Comparison of ENCODE assay signal across 8 mouse cellular contexts in the genomic region with DNA sequence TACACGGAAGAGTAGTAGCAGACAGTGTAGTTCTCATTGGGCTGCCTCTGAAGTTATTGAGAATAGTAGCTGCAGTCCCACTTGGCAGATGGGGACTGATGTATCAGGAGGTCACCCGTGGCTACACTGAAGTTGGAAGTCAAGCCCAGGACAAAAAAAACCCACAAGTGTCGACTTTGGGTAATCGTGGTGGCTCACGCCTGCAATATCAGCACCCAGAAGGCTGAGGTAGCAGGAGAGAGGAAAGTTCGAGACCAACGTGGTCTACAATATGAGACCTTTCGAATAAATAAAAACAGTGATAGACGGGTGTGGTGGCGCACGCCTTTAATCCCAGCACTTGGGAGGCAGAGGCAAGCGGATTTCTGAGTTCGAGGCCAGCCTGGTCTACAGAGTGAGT. TPM values are rescaled to one million over a fixed set of nuclear protein-coding genes. Genes with fewer than 3 reads are reported as not detected.
DNase-seq lines count a peak whose midpoint lies in the region; ATAC-seq and TF ChIP-seq lines count a peak whose summit lies in the region.

No protein-coding gene starts in this region.

- ATAC-seq in heart, embryonic 15.5 days (replicated peaks; ENCODE audit: insufficient number of reproducible peaks, insufficient read depth, low FRiP score, low read depth), result no peak
- ATAC-seq in forebrain, postnatal 0 days, result no peak

- DNase-seq in heart, postnatal 25 days (ENCODE audit: low spot score), result no peak
- DNase-seq in ES-E14 (ENCODE audit: low read depth, low spot score) (no peak), adipocyte (ENCODE audit: low spot score) (no peak)
- DNase-seq in forebrain, postnatal 0 days, result no peak
- DNase-seq in adrenal gland, adult 2 months, result no peak
- no peak for DNase-seq in urinary bladder, postnatal 25 days (ENCODE audit: low spot score)

- H3K27ac ChIP-seq in heart, embryonic 15.5 days, result no peak overlapping the region; the same call in 1 of the 2 replicates
- H3K27ac ChIP-seq in ES-E14 (ENCODE audit: insufficient read depth, low read depth, low read length, poor library complexity, severe bottlenecking) (no peak overlapping the region), macrophage (peak overlapping the region; percentile 31)
- H3K27ac ChIP-seq in forebrain, postnatal 0 days (ENCODE audit: low read depth, low read length), result peak overlapping the region; percentile 78; the same call in 1 of the 2 replicates

- H3K36me3 ChIP-seq in heart, embryonic 15.5 days, result no peaks in the 10 kb centered on the region
- no peaks in the 10 kb centered on the region for H3K36me3 ChIP-seq in ES-E14 (ENCODE audit: control insufficient read depth, insufficient read depth, low read length, poor library complexity, severe bottlenecking)
- no peaks in the 10 kb centered on the region for H3K36me3 ChIP-seq in forebrain, postnatal 0 days (ENCODE audit: insufficient read depth)
- no peaks in the 10 kb centered on the region for H3K36me3 ChIP-seq in macrophage (ENCODE audit: inconsistent target)

- peaks cover 8% of the 10 kb centered on the region for H3K4me1 ChIP-seq in heart, embryonic 15.5 days (replicated peaks)
- H3K4me1 ChIP-seq in ES-E14 (ENCODE audit: control insufficient read depth in 2 of 2, insufficient read depth in 2 of 2, low read length in 2 of 2, poor library complexity in 1 of 2), result peaks cover 2 to 19% of the 10 kb centered on the region in 2 experiments; a peak in 2 of 4 replicates
- H3K4me1 ChIP-seq in forebrain, postnatal 0 days (ENCODE audit: insufficient read depth), result peaks cover 2% of the 10 kb centered on the region; the same call in 1 of the 2 replicates

- H3K9ac ChIP-seq in heart, embryonic 15.5 days, result peak overlapping the region; percentile 63; the same call in 1 of the 2 replicates
- peak overlapping the region; percentile 81 for H3K9ac ChIP-seq in ES-E14 (ENCODE audit: insufficient read depth, low read depth, low read length, poor library complexity, severe bottlenecking)
- peak overlapping the region; percentile 66; the same call in 1 of the 2 replicates for H3K9ac ChIP-seq in forebrain, postnatal 0 days

- TF ChIP-seq CTCF in forebrain, postnatal 0 days (IDR thresholded peaks at IDR 0.05; ENCODE audit: low read depth), result no peak

- H3K79me2 ChIP-seq in macrophage (ENCODE audit: inconsistent target), result no peaks in the 10 kb centered on the region

- in situ Hi-C loops in ES-E14 (cut with MboI; ENCODE audit: low sequenced_read_pairs in 2 of 2, unreplicated experiment in 2 of 2), result no loop called here

- WGBS in heart, embryonic 15.5 days, result 41% methylated on average over 13 of the region's 13 CpGs
- 48% methylated on average over 13 of the region's 13 CpGs for WGBS in forebrain, postnatal 0 days
- WGBS in macrophage (ENCODE audit: missing documents), result 28% methylated on average over 11 of the region's 13 CpGs

- H3K27me3 ChIP-seq in heart, embryonic 15.5 days, result no peaks in the 10 kb centered on the region
- no peaks in the 10 kb centered on the region for H3K27me3 ChIP-seq in forebrain, postnatal 0 days (ENCODE audit: insufficient read depth, low read length)

- H3K9me3 ChIP-seq in heart, embryonic 15.5 days (replicated peaks), result no peaks in the 10 kb centered on the region
- H3K9me3 ChIP-seq in ES-E14 (ENCODE audit: control insufficient read depth, insufficient read depth, low read depth, low read length), result no peaks in the 10 kb centered on the region
- H3K9me3 ChIP-seq in forebrain, postnatal 0 days (ENCODE audit: low read length), result no peaks in the 10 kb centered on the region

- H3K4me2 ChIP-seq in heart, embryonic 15.5 days, result peak overlapping the region; percentile 71
- peak overlapping the region; percentile 65 for H3K4me2 ChIP-seq in forebrain, postnatal 0 days (ENCODE audit: low read depth)

- intact Hi-C loops in heart, postnatal 25 days (cut with DNase I), result loop anchor here (2.0 kb wide), 1 partner anchor 38 kb away; no protein-coding TSS in a partner anchor

- peak overlapping the region; percentile 65 for H3K4me3 ChIP-seq in heart, embryonic 15.5 days
- H3K4me3 ChIP-seq in ES-E14 (ENCODE audit: insufficient read depth in 1 of 2, low read depth in 1 of 2, low read length in 2 of 2, poor library complexity in 1 of 2, severe bottlenecking in 1 of 2) (peak overlapping the region; percentile 71 to 92), macrophage (ENCODE audit: inconsistent target) (peak overlapping the region; percentile 41)
- peak overlapping the region; percentile 59 for H3K4me3 ChIP-seq in forebrain, postnatal 0 days (ENCODE audit: low read depth, low read length)

TF ChIP-seq in ES-E14, 5 proteins besides CTCF, POLR2A, EP300 and RAD21:
- no peak for TF ChIP-seq ZNF384 (IDR thresholded peaks at IDR 0.05; ENCODE audit: low read depth, low read length)
- no peak for TF ChIP-seq CHD2 (IDR thresholded peaks at IDR 0.05; ENCODE audit: low read depth, low read length)
- TF ChIP-seq ZC3H11A (IDR thresholded peaks at IDR 0.05; ENCODE audit: borderline replicate concordance, low read depth, low read length), result no peak
- TF ChIP-seq HCFC1 (IDR thresholded peaks at IDR 0.05; ENCODE audit: borderline replicate concordance, insufficient read depth, low read length), result no peak
- no peak for TF ChIP-seq MAFK (IDR thresholded peaks at IDR 0.05; ENCODE audit: insufficient read depth, low read depth, low read length)

RNA-seq across cellular contexts. Expression of gene Map1lc3b, which starts 5.4 kb away (rescaled TPM):
- polyA plus RNA-seq in heart, embryonic 15.5 days (2015; fragmentation: Nextera tagmentation; extraction: Ambion mirVana), result 189 and 199 TPM in 2 replicates
- total RNA-seq in heart, postnatal 25 days (2021), result 100 to 1,000 TPM; 231 to 247 TPM
- 83.2 and 92.4 TPM in 2 replicates for total RNA-seq in ES-E14 (2012; rRNA removed)
- 262 and 284 TPM in 2 replicates for total RNA-seq in forebrain, postnatal 0 days (2014; rRNA removed)
- 386 and 390 TPM in 2 replicates for polyA plus RNA-seq in forebrain, postnatal 0 days (2015; fragmentation: Nextera tagmentation; extraction: Ambion mirVana)
- 10 to 100 TPM; 36.1 to 89.7 (median 52.6) TPM for total RNA-seq in macrophage (2018; cell fraction: chromatin; rRNA removed)
- total RNA-seq in macrophage (2018; cell fraction: cytosol; rRNA removed), result 100 to 1,000 TPM in 13 of 26 experiments, 10 to 100 TPM in 13; 74.3 to 164 (median 102) TPM
- 10 to 100 TPM; 40.1 to 92.9 (median 52.1) TPM for total RNA-seq in macrophage (2018; cell fraction: nucleus; rRNA removed)
- polyA plus RNA-seq in macrophage (2018), result 97.3 to 168 TPM (median 103 TPM) in 3 replicates
- total RNA-seq in adrenal gland, adult 2 months (2021), result 100 to 1,000 TPM; 169 to 183 TPM
- 92.0 and 145 TPM in 2 replicates for polyA plus RNA-seq in adrenal gland, adult 2 months (2012; rRNA removed)

RNA-seq across cellular contexts. Expression of gene Fbxo31, which starts 6.1 kb away (rescaled TPM):
- 9.8 and 13.1 TPM in 2 replicates for polyA plus RNA-seq in heart, embryonic 15.5 days (2015; fragmentation: Nextera tagmentation; extraction: Ambion mirVana)
- total RNA-seq in heart, postnatal 25 days (2021), result 100 to 1,000 TPM in 1 of 2 experiments, 10 to 100 TPM in 1; 93.0 to 105 TPM
- 15.5 and 16.9 TPM in 2 replicates for total RNA-seq in ES-E14 (2012; rRNA removed)
- 52.1 and 58.3 TPM in 2 replicates for total RNA-seq in forebrain, postnatal 0 days (2014; rRNA removed)
- 31.5 and 38.2 TPM in 2 replicates for polyA plus RNA-seq in forebrain, postnatal 0 days (2015; fragmentation: Nextera tagmentation; extraction: Ambion mirVana)
- 10 to 100 TPM in 7 of 26 experiments, 1 to 10 TPM in 16, under 1 TPM in 3; 0.17 to 16.4 (median 4.8) TPM for total RNA-seq in macrophage (2018; cell fraction: chromatin; rRNA removed)
- total RNA-seq in macrophage (2018; cell fraction: cytosol; rRNA removed), result 1 to 10 TPM; 2.6 to 8.9 (median 5.7) TPM
- total RNA-seq in macrophage (2018; cell fraction: nucleus; rRNA removed), result 10 to 100 TPM in 3 of 26 experiments, 1 to 10 TPM in 22, under 1 TPM in 1; 0.98 to 15.3 (median 5.2) TPM
- 3.7 to 7.2 TPM (median 6.6 TPM) in 3 replicates for polyA plus RNA-seq in macrophage (2018)
- 10 to 100 TPM; 35.1 to 40.0 TPM for total RNA-seq in adrenal gland, adult 2 months (2021)
- polyA plus RNA-seq in adrenal gland, adult 2 months (2012; rRNA removed), result 61.4 and 73.9 TPM in 2 replicates

RNA-seq across cellular contexts. Expression of gene 1700018B08Rik, which starts 40.6 kb away (rescaled TPM):
- polyA plus RNA-seq in heart, embryonic 15.5 days (2015; fragmentation: Nextera tagmentation; extraction: Ambion mirVana), result not detected in 2 replicates
- total RNA-seq in heart, postnatal 25 days (2021), result not detected
- 0.58 and 2.6 TPM in 2 replicates for total RNA-seq in ES-E14 (2012; rRNA removed)
- total RNA-seq in forebrain, postnatal 0 days (2014; rRNA removed), result not detected in 2 replicates
- polyA plus RNA-seq in forebrain, postnatal 0 days (2015; fragmentation: Nextera tagmentation; extraction: Ambion mirVana), result not detected in 2 replicates
- not detected for total RNA-seq in macrophage (2018; cell fraction: chromatin; rRNA removed)
- total RNA-seq in macrophage (2018; cell fraction: cytosol; rRNA removed), result not detected
- not detected for total RNA-seq in macrophage (2018; cell fraction: nucleus; rRNA removed)
- not detected in 3 replicates for polyA plus RNA-seq in macrophage (2018)
- not detected for total RNA-seq in adrenal gland, adult 2 months (2021)
- not detected in 2 replicates for polyA plus RNA-seq in adrenal gland, adult 2 months (2012; rRNA removed)

Comparison
In these comparisons a context has a peak if more than half of its experiments do, and no peak if none do; other contexts are left out.
1. H3K27ac ChIP-seq: peak in forebrain, postnatal 0 days (single experiment) and macrophage (single experiment); none in heart, embryonic 15.5 days (single experiment) and ES-E14 (single experiment).
2. Peak in every context shown above with its lines, with median percentiles within 50 percentile points of each other: H3K4me3 ChIP-seq and H3K9ac ChIP-seq.